Mouse (Mus musculus) ES-E14 (cell line): Measurements from ENCODE around the gene Dpp3. TPM values are rescaled to one million over a fixed set of nuclear protein-coding genes. Genes with fewer than 3 reads are reported as not detected.

Experiments
- DNase-seq: peaks from one replicate; pipeline ENCODE4 v3.0.0-alpha.2; 2013; ENCODE audit warnings: low read depth, low spot score
- H3K27ac ChIP-seq: 2 replicates; pipeline ENCODE4 v1.5.1; 2012; ENCODE audit warnings: low read depth, mild to moderate bottlenecking, low read length, moderate library complexity, mixed read lengths; ENCODE audit not compliant: poor library complexity, insufficient read depth, severe bottlenecking
- H3K36me3 ChIP-seq: 2 replicates; pipeline ENCODE4 v1.6.1; 2012; ENCODE audit warnings: mild to moderate bottlenecking, low read length, moderate library complexity, mixed read lengths; ENCODE audit not compliant: control insufficient read depth, poor library complexity, insufficient read depth, severe bottlenecking
- H3K4me1 ChIP-seq, 2 experiments: fragments of 150-350 bp in 1 of 2; sonication (generic) in 1 of 2; 2 replicates each; pipeline ENCODE4 v1.6.1; 2012; ENCODE audit warnings: low read length in 2 of 2, mild to moderate bottlenecking in 1 of 2, mixed read lengths in 1 of 2; ENCODE audit not compliant: control insufficient read depth in 2 of 2, insufficient read depth in 2 of 2, poor library complexity in 1 of 2
- H3K4me3 ChIP-seq, 2 experiments: fragments of 150-350 bp in 1 of 2; sonication (generic) in 1 of 2; 2 replicates each; pipeline ENCODE4 v1.5.1; 2012; ENCODE audit warnings: low read length in 2 of 2, low read depth in 1 of 2, mild to moderate bottlenecking in 1 of 2, mixed read lengths in 1 of 2; ENCODE audit not compliant: insufficient read depth in 1 of 2, poor library complexity in 1 of 2, severe bottlenecking in 1 of 2
- H3K9ac ChIP-seq: 2 replicates; pipeline ENCODE4 v1.6.1; 2012; ENCODE audit warnings: low read depth, mild to moderate bottlenecking, low read length, mixed read lengths; ENCODE audit not compliant: poor library complexity, insufficient read depth, severe bottlenecking
- H3K9me3 ChIP-seq: fragments of 150-350 bp; sonication (generic); 2 replicates; pipeline ENCODE4 v1.6.1; 2012; ENCODE audit warnings: low read depth, mild to moderate bottlenecking, low read length; ENCODE audit not compliant: control insufficient read depth, insufficient read depth
- CHD2 ChIP-seq: IDR thresholded peaks from 2 replicates; pipeline ENCODE4 v1.6.1; 2014; ENCODE audit warnings: mild to moderate bottlenecking, low read depth, low read length, inconsistent platforms
- HCFC1 ChIP-seq: IDR thresholded peaks from 2 replicates; pipeline ENCODE4 v1.6.1; 2012; ENCODE audit warnings: low read length, inconsistent platforms, borderline replicate concordance; ENCODE audit not compliant: insufficient read depth
- MAFK ChIP-seq: IDR thresholded peaks from 2 replicates; pipeline ENCODE4 v1.6.1; 2014; ENCODE audit warnings: mild to moderate bottlenecking, low read depth, low read length, inconsistent platforms; ENCODE audit not compliant: insufficient read depth
- ZC3H11A ChIP-seq: IDR thresholded peaks from 2 replicates; pipeline ENCODE4 v1.6.1; 2012; ENCODE audit warnings: low read depth, mild to moderate bottlenecking, inconsistent platforms, low read length, borderline replicate concordance
- ZNF384 ChIP-seq: IDR thresholded peaks from 2 replicates; pipeline ENCODE4 v1.6.1; 2012; ENCODE audit warnings: low read depth, low read length, inconsistent platforms
- in situ Hi-C, 2 experiments: fragments of 600-800 bp; cut with MboI; formaldehyde crosslinking; loops; one replicate each; pipeline ENCODE4 v1.15.1; 2025; ENCODE audit warnings: low sequenced_read_pairs in 2 of 2, inconsistent platforms in 1 of 2; ENCODE audit not compliant: unreplicated experiment in 2 of 2
- total RNA-seq: library from RNA; depleted of rRNA; stranded (reverse); fragments of 300-350 nt; gene quantifications from 2 replicates; pipeline ENCODE4 v1.2.3, GENCODE M21; 2012

Gene Dpp3
- total RNA-seq, 1 experiment: 126 TPM

DNA sequence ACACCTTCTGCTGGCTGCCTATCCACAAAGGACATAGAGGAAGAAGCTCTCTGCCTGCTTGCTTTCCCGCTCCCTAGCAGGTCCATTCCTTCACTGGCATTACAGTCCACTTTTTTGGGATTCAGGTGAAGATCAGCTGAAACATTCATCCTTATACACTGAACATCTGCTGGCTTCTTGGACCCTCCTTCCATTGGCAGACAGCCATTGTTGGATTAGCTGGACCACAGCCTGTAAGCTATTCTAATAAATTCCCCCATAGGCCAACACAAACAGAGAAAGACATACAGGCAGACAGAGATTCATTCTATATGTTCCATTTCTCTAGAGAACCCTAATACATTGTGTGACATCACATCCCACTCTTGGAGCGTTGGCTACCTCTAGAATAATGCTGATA lies 8.8 kb upstream of the Dpp3 start:
- no peak overlapping the region for H3K4me3 ChIP-seq
- no peak overlapping the region for H3K27ac ChIP-seq
- TF ChIP-seq HCFC1 (no peak), CHD2 (no peak), ZNF384 (no peak), MAFK (no peak), ZC3H11A (no peak)
- H3K9me3 ChIP-seq: no peaks in the 10 kb centered on the region
- H3K9ac ChIP-seq: no peak overlapping the region
- H3K36me3 ChIP-seq: no peaks in the 10 kb centered on the region
- in situ Hi-C loops: no loop called here
- H3K4me1 ChIP-seq: peaks cover 0 to 2% of the 10 kb centered on the region in 2 experiments; a peak in 1 of 4 replicates
- DNase-seq: no peak

DNA sequence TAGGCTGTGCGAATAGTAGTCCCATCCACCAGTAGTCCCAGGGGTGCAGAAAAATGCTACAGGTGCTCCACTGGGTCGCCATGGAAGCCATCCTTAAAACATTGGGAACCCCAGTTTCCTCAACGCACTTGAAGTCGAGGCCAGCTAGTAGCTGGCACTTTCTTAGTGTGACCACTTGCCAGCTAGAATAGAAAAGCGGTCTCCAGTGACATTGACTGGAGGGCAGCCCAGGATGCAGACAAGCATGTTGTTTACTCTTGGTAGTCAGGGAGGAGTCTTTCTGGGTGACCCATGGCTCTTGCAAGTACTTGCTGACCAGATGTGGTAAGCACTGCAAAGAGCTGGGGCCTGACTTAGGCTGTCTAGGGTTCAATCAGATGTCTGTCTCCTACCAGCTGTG lies 694 bp upstream of the Dpp3 start:
- peak overlapping the region; percentile 75; the same call in 1 of the 2 replicates for H3K9ac ChIP-seq
- no peaks in the 10 kb centered on the region for H3K9me3 ChIP-seq
- DNase-seq: no peak
- H3K27ac ChIP-seq: no peak overlapping the region
- H3K4me3 ChIP-seq: peak overlapping the region in 1 of 2 experiments; percentile 98; a peak in 2 of 4 replicates
- H3K36me3 ChIP-seq: peaks cover 10% of the 10 kb centered on the region
- TF ChIP-seq ZNF384 (no peak), HCFC1 (no peak), CHD2 (no peak), ZC3H11A (no peak), MAFK (no peak)
- H3K4me1 ChIP-seq: peaks cover 0 to 16% of the 10 kb centered on the region in 2 experiments; a peak in 3 of 4 replicates
- in situ Hi-C loops: no loop called here

DNA sequence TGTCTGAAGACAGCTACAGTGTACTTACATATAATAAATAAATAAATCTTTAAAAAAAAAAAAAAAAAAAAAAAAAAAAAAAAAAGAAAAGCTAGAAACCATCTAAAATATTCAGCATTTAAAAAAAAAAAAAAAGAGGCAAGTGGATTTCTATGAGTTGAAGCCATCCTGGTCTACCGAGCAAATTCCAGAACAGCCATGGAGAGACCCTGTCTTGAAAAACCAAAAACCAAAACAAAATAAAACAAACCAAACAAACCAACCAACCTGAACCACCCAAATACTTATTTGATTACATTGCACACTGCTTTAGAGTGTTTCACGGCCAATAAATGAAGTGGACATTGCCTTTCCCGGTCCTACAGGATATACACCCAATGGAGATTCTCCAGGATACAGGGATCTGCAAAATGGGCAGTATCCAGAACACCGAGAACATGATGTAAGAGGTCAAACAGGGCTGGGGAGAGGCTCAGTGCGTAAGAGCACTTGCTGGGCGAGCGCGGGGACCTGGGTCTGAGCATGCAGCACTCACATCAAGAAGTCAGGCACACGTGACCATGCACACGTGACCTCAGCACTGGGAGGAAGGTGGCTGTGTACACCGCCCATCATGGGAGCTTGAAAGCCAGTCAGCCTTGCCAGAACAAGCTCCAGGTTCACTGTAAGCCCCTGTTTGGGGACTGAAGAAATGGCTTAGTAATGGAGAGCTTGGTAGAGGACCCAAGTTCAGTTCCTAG lies 2.8 kb downstream of the Dpp3 start:
- H3K4me3 ChIP-seq: peak overlapping the region in 1 of 2 experiments; percentile 20; a peak in 1 of 4 replicates
- H3K4me1 ChIP-seq: peaks cover 0 to 15% of the 10 kb centered on the region in 2 experiments; a peak in 2 of 4 replicates
- TF ChIP-seq HCFC1 (no peak), MAFK (no peak), ZNF384 (peak; percentile 91)
- H3K9me3 ChIP-seq: no peaks in the 10 kb centered on the region
- peak; percentile 47 for DNase-seq
- peaks cover 44% of the 10 kb centered on the region for H3K36me3 ChIP-seq
- in situ Hi-C loops: no loop called here
- peak overlapping the region; percentile 2; the same call in 1 of the 2 replicates for H3K27ac ChIP-seq
- H3K9ac ChIP-seq: peak overlapping the region; percentile 57; the same call in 1 of the 2 replicates

DNA sequence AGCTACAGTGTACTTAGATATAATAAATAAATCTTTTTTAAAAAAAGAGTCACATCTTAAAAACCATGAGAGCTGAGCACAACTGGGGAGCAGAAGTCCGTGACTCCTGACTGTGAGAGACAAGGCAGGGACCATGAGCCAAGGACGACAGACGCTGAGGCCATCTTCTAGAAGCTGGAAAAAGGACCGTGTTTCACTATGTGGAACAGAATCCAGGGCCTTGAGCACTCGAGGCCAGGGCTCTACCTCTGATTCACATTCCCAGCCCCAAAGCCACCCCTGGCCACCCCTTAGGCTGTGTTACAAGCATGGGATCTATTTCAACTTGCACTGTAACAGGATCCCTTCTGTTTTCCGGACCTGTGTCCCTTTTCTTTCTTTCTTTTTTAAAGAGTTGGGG lies 8.4 kb downstream of the Dpp3 start:
- H3K4me3 ChIP-seq: no peak overlapping the region
- H3K9me3 ChIP-seq: no peaks in the 10 kb centered on the region
- H3K27ac ChIP-seq: no peak overlapping the region
- no peak overlapping the region for H3K9ac ChIP-seq
- no peaks in the 10 kb centered on the region for H3K4me1 ChIP-seq
- TF ChIP-seq ZNF384 (no peak), ZC3H11A (no peak), CHD2 (no peak), HCFC1 (no peak), MAFK (no peak)
- DNase-seq: no peak
- peaks cover 82% of the 10 kb centered on the region for H3K36me3 ChIP-seq
- in situ Hi-C loops: no loop called here

DNA sequence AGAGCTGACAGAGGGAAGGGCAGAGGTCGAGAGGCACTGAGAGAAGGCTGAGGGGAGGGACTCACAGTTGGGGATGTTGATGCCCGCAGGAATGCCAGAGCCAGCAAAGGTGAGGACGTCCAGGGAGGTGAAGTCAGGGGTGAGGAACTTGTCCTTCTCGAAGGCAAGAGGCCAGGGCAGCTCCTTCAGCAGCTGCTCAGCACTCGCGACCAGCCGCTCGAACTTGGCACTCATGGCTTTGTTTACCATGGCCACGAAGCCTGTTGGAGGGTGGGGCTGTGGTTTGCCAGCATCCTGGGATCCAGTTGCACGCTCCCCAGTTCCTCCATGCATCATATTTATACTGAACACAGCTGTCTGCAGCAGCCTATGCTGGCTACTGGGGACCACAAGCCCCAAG lies 11.3 kb downstream of the Dpp3 start:
- H3K27ac ChIP-seq: no peak overlapping the region
- no peak for DNase-seq
- no peak overlapping the region for H3K9ac ChIP-seq
- H3K9me3 ChIP-seq: no peaks in the 10 kb centered on the region
- H3K4me1 ChIP-seq: no peaks in the 10 kb centered on the region
- TF ChIP-seq ZC3H11A: no peak
- no peak for TF ChIP-seq ZNF384
- no peak for TF ChIP-seq MAFK
- no peak for TF ChIP-seq HCFC1
- TF ChIP-seq CHD2: no peak
- peaks cover 79% of the 10 kb centered on the region for H3K36me3 ChIP-seq
- no peak overlapping the region for H3K4me3 ChIP-seq
- in situ Hi-C loops: no loop called here
